Mouse (Mus musculus): ENCODE data around the gene Atp6v0a4. TPM values are rescaled to one million over a fixed set of nuclear protein-coding genes. Genes with fewer than 3 reads are reported as not detected.

Atp6v0a4 gene
- total and polyA plus RNA-seq, 2 experiments from 2014 or later, result 0.29 to 0.42 TPM

DNA sequence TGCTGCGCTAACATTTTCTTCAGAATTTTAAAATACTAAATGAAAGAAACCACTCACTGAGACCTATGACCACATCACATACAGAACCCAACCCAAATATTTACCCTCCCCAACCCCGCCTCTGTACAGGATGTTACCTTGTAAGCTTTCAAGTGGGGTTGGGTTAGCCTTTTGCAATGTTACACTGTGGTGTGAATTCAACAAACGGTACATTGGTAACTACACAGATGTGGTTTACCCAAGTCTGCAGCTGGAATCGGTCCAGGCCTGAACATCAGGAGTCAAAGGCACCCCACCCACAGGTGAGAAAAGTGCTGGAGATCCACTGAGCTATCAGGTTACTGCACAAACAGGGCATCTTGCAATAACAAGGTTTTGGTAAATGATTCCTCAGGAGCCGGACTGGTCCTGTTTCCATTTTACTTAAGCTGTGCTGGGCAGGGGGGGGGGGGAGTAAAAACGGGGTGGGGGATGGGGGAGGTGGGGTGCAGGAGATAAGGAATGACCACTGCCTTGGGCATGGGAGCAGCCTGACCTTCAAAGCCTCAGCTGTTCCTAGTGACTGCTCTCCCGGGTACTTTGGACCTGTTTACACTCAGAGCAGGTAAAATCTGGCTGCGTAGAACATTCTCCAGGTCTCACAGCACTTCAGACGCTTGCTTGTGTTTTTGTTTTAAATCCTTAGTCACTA is 3.6 kb downstream of the Atp6v0a4 start:
- Histone ChIP-seq H3K27me3 (ENCODE audit: insufficient read depth, low read length) (no peaks in the 10 kb centered on the region), H3K4me1 (ENCODE audit: insufficient read depth, low read length) (no peaks in the 10 kb centered on the region), H3K9ac (replicated peaks; ENCODE audit: low read length) (no peak overlapping the region), H3K27ac (no peak overlapping the region), H3K4me3 (ENCODE audit: low read length) (no peak overlapping the region), H3K4me2 (ENCODE audit: low read depth, low read length) (no peak overlapping the region), H3K9me3 (ENCODE audit: low read length) (no peaks in the 10 kb centered on the region), H3K36me3 (ENCODE audit: insufficient read depth, low read length) (peaks cover 4% of the 10 kb centered on the region; the same call in 1 of the 2 replicates)
- DNase-seq (ENCODE audit: low spot score) (no peak), ATAC-seq (no peak)
- no peak for TF ChIP-seq CTCF (IDR thresholded peaks at IDR 0.05; ENCODE audit: low read depth)
- WGBS, result 81% methylated on average over 9 of the region's 9 CpGs

DNA sequence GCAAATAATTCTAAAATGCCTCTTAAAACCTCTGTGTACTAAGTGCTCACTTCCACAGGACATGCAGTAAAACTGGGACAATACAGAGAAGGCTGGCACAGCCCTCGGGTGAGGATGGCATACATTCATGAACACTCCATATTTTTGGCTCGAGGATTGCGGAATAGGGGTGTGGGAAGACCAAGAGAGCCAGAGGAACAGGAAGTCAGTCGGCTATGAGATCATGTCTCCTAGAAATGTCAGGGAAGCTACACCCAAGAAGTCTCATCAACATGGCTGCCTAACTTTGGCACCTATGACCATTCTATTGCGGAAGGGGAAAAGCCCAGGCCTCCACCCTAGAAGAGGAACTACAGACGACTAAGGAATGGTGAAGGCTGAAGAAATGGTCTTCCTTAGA is 6.0 kb downstream of the Atp6v0a4 start:
- H3K4me1 ChIP-seq (ENCODE audit: insufficient read depth, low read length), result no peaks in the 10 kb centered on the region
- ATAC-seq (no peak), DNase-seq (ENCODE audit: low spot score) (no peak)
- no peak for TF ChIP-seq CTCF (IDR thresholded peaks at IDR 0.05; ENCODE audit: low read depth)
- H3K36me3 ChIP-seq (ENCODE audit: insufficient read depth, low read length), result no peaks in the 10 kb centered on the region
- no peak overlapping the region for H3K4me3 ChIP-seq (ENCODE audit: low read length)
- no peaks in the 10 kb centered on the region for H3K27me3 ChIP-seq (ENCODE audit: insufficient read depth, low read length)
- H3K27ac ChIP-seq, result no peak overlapping the region
- no peak overlapping the region for H3K9ac ChIP-seq (replicated peaks; ENCODE audit: low read length)
- 91% methylated on average over 6 of the region's 6 CpGs for WGBS
- no peak overlapping the region for H3K4me2 ChIP-seq (ENCODE audit: low read depth, low read length)
- H3K9me3 ChIP-seq (ENCODE audit: low read length), result no peaks in the 10 kb centered on the region

DNA sequence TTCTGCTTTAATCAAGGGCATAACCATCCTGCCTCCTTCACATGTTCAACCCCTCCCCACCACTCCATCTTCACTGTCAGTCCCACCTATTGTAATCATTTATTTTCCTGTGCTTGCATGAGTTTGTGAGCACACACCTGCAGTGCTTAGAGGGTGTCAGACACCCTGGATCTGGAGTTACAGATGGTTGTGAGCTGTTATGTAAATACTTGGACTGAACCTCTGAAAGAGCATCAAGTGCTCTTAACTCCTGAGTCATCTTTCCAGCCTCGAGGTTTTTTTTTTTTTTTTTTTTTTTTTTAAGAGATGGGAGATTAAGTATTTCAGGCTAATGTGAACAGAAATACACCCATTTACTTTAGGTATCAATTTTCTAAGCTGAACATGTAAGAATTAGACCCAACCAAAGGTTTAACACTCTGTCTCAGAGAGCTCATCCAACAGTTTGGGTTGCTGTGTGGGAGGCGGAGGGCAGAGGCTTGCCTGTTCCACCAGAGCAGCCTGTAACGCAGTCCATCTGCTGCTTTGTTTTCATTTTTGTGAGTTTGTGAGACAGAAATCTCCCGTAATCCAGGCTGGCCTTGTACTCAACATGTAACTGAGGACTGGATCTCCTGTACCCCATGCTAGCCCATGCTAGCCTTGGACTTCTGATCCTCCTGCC is 8.1 kb downstream of the Atp6v0a4 start:
- no peak overlapping the region for H3K9ac ChIP-seq (replicated peaks; ENCODE audit: low read length)
- no peaks in the 10 kb centered on the region for H3K4me1 ChIP-seq (ENCODE audit: insufficient read depth, low read length)
- no peaks in the 10 kb centered on the region for H3K9me3 ChIP-seq (ENCODE audit: low read length)
- no peaks in the 10 kb centered on the region for H3K27me3 ChIP-seq (ENCODE audit: insufficient read depth, low read length)
- H3K4me3 ChIP-seq (ENCODE audit: low read length), result no peak overlapping the region
- ATAC-seq, result no peak
- TF ChIP-seq CTCF (IDR thresholded peaks at IDR 0.05; ENCODE audit: low read depth), result no peak
- WGBS, result 64% methylated on average over 4 of the region's 4 CpGs
- H3K4me2 ChIP-seq (ENCODE audit: low read depth, low read length), result no peak overlapping the region
- no peaks in the 10 kb centered on the region for H3K36me3 ChIP-seq (ENCODE audit: insufficient read depth, low read length)
- H3K27ac ChIP-seq, result no peak overlapping the region
- DNase-seq (ENCODE audit: low spot score), result no peak

DNA sequence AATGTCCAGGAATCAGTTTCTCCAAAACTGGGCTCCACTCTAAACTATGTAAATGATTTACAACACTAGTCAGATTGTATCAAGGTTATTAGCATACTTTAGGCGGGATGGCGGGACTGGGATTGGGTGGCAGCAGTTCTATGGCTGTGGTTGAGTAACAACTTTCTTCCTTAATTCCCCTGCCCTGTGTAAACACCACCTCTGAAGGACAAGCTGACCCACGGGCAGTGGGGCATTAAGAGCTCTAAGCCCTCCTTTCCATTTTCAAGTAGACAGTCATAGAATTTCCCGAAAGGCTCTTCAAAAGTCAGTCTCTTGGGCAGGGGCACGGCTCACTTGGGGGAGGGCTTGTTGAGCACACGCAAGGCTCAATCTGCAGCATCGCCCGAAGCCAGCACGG is 13.5 kb downstream of the Atp6v0a4 start:
- 81% methylated on average over 9 of the region's 9 CpGs for WGBS
- no peaks in the 10 kb centered on the region for H3K36me3 ChIP-seq (ENCODE audit: insufficient read depth, low read length)
- H3K4me3 ChIP-seq (ENCODE audit: low read length), result no peak overlapping the region
- no peak for DNase-seq (ENCODE audit: low spot score)
- no peak for TF ChIP-seq CTCF (IDR thresholded peaks at IDR 0.05; ENCODE audit: low read depth)
- no peaks in the 10 kb centered on the region for H3K27me3 ChIP-seq (ENCODE audit: insufficient read depth, low read length)
- H3K9ac ChIP-seq (replicated peaks; ENCODE audit: low read length), result no peak overlapping the region
- no peaks in the 10 kb centered on the region for H3K4me1 ChIP-seq (ENCODE audit: insufficient read depth, low read length)
- H3K9me3 ChIP-seq (ENCODE audit: low read length), result no peaks in the 10 kb centered on the region
- H3K27ac ChIP-seq, result no peak overlapping the region
- H3K4me2 ChIP-seq (ENCODE audit: low read depth, low read length), result no peak overlapping the region
- ATAC-seq, result no peak

DNA sequence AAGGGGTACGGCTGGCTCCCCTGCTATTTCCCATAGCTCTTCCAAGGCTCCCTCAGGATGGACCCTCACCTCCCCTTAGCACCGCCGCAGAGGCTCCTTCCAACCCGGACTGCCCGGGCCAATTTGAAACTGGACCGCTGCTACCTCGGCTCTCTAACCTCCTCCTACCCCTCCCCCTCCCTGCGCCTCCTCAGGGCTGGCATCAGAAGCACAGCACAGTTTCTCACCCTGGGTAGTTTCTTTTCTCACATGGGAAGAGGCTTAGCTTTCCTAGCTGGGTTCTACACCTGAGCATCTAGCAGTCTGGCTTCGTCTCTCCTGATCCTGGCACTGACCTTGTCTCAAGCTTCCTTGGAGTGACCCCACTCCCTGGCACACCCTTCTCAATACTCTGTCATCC is 14.5 kb downstream of the Atp6v0a4 start:
- WGBS, result 18% methylated on average over 9 of the region's 9 CpGs
- Histone ChIP-seq H3K4me3 (ENCODE audit: low read length) (no peak overlapping the region), H3K36me3 (ENCODE audit: insufficient read depth, low read length) (no peaks in the 10 kb centered on the region), H3K27me3 (ENCODE audit: insufficient read depth, low read length) (no peaks in the 10 kb centered on the region), H3K9ac (replicated peaks; ENCODE audit: low read length) (no peak overlapping the region), H3K4me1 (ENCODE audit: insufficient read depth, low read length) (no peaks in the 10 kb centered on the region), H3K4me2 (ENCODE audit: low read depth, low read length) (no peak overlapping the region), H3K9me3 (ENCODE audit: low read length) (no peaks in the 10 kb centered on the region), H3K27ac (no peak overlapping the region)
- no peak for DNase-seq (ENCODE audit: low spot score)
- no peak for TF ChIP-seq CTCF (IDR thresholded peaks at IDR 0.05; ENCODE audit: low read depth)
- no peak for ATAC-seq

DNA sequence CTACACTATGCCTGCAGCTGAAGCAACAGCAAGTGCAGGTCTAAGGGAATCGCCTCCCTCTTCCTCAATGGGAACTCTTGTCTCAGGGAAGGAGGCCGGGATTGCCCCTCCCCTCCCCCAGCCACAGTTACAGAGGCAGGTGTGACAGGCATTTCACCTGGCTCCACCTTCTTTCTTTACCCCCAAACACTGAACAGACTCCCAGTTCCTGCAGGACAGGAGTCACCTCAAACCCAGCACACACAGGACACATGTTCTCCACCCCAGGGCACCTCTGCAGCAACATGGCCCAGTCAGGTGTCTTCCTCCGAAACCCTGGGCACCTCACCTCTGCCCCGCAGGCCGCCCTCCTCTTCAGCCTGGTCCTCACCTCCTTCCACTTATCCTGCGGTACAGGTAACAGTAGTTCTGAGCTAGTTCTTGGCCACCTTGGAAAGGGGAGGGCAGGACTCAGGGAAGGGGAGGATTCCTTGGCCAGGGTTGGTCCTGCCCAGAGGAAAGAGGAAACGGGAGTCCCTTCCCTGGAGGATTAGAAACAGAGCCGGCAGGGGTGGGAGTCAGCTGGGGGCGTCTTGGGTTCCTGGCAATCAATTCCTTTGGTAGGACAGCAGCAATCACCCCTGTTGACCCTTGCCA is 15.1 kb downstream of the Atp6v0a4 start, which contains the start of gene Tmem213:
Gene Tmem213 (plus strand): TSS at position 96 of the 636 bp plus-strand sequence.
- no peak within 1 kb of the TSS for H3K4me3 ChIP-seq (ENCODE audit: low read length)
- H3K36me3 ChIP-seq (ENCODE audit: insufficient read depth, low read length), result no peaks in the 10 kb centered on the region
- no peaks in the 10 kb centered on the region for H3K27me3 ChIP-seq (ENCODE audit: insufficient read depth, low read length)
- 29% methylated on average over 9 of the region's 9 CpGs for WGBS
- no peak within 1 kb of the TSS for H3K4me2 ChIP-seq (ENCODE audit: low read depth, low read length)
- no peak within 1 kb of the TSS for H3K27ac ChIP-seq
- H3K9me3 ChIP-seq (ENCODE audit: low read length), result no peaks in the 10 kb centered on the region
- TF ChIP-seq CTCF (IDR thresholded peaks at IDR 0.05; ENCODE audit: low read depth), result no peak
- H3K4me1 ChIP-seq (ENCODE audit: insufficient read depth, low read length), result no peaks in the 10 kb centered on the region
- ATAC-seq, result no peak; the same call in 1 of the 2 replicates
- no peak within 1 kb of the TSS for H3K9ac ChIP-seq (replicated peaks; ENCODE audit: low read length)
- DNase-seq (ENCODE audit: low spot score), result no peak

Measured in hindbrain, postnatal 0 days (tissue).